Mouse (Mus musculus) cerebellum, adult 9-11 months (tissue): ENCODE data around the gene Prr5.
"Not testable (repeated sequence)": the region's sequence is repeated elsewhere in the genome, so short reads cannot be mapped to it uniquely, and the experiment has no call there.

Source experiments
- DNase-seq: peaks from one replicate; pipeline ENCODE4 v3.0.0; 2022

Gene Prr5

DNA sequence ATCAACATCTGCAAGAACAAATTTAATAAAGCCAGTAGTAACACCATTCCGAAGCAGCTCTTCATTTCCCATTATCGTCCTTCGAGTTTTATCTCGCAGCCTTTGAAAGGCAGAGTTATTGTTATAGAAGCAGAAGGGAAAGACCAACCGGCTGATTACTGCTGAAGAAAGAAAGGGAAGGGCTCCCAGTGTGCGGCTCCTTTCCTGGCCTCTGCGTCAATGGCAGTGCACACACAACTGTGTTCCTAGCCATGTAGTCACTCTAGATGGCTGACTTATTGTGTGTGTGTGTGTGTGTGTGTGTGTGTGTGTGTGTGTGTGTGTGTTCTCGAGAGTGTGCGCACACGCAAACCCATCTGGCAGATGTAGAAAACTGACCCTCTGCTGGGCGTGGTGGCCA lies 45.7 kb downstream of the Prr5 start:
- DNase-seq, result no peak

DNA sequence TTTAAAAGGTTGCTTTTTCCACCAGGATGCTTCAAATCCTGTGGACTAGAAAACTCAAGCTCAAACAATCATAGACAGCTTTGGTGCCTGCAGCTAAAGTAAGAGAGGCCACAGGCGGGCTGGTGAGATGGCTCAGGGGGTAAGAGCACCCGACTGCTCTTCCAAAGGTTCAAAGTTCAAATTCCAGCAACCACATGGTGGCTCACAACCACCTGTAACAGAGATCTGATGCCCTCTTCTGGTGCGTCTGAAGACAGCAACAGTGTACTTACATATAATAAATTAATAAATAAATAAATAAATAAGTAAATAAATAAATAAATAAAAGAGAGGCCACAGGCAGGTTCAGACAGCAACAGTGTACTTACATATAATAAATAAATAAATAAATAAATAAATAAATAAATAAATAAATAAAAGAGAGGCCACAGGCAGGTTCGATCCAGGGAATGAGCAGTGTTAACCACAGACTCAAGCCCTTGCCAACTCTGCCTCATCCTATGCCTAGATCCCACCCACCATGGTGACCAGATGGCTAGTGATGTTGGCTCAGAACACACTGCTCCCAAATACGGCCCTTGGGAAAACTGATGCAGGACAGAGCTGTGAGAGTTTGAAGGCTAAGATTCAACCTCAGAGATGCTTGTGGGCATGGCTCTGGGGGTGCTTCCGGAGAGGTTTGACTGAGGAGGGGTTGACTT lies 48.3 kb downstream of the Prr5 start:
- not testable (repeated sequence) for DNase-seq

DNA sequence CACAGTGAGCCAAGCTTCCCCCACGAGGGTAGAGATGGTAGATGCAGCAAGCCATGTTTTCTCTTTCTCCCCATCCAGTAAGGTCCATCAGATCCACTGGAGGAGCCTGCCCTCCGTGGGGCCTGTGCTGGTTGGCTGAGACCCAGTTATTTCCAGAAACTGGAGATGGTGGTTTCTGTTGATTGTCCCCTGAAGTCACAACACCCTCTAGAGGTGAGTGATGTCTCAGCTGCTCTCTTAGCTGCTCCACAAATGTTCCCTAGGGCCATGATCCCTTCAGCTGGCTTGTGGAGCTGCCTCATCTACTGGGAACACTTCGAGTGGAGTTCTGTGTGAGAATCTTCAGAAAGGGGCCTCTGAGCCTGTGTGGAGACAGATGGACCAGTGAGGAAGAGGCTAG lies 49.4 kb downstream of the Prr5 start:
- DNase-seq, result no peak

DNA sequence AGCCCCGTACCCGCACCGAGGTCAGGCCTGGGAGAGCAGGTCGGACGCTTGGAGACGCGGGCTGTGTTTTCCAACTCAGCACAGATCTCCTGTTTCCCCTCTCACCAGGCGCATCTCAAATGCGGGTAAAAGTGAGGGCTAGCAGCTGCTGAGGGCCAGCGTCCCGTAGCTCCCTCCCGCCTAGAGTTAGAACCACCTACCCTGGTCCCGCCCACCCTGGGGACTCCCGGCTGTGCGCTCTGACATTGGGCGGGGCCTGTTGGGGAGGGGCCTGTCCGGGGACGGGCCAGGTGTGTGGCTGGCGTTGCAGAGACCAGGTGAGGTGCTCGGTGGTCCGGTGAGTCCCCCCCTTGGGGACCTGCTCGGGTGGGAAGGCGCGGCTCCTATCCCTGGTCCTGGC lies 50.4 kb downstream of the Prr5 start, which contains the start of gene Arhgap8:
Gene Arhgap8, plus strand, starts transcription at position 262 of the 400 bp plus-strand sequence.
- DNase-seq, result no peak

DNA sequence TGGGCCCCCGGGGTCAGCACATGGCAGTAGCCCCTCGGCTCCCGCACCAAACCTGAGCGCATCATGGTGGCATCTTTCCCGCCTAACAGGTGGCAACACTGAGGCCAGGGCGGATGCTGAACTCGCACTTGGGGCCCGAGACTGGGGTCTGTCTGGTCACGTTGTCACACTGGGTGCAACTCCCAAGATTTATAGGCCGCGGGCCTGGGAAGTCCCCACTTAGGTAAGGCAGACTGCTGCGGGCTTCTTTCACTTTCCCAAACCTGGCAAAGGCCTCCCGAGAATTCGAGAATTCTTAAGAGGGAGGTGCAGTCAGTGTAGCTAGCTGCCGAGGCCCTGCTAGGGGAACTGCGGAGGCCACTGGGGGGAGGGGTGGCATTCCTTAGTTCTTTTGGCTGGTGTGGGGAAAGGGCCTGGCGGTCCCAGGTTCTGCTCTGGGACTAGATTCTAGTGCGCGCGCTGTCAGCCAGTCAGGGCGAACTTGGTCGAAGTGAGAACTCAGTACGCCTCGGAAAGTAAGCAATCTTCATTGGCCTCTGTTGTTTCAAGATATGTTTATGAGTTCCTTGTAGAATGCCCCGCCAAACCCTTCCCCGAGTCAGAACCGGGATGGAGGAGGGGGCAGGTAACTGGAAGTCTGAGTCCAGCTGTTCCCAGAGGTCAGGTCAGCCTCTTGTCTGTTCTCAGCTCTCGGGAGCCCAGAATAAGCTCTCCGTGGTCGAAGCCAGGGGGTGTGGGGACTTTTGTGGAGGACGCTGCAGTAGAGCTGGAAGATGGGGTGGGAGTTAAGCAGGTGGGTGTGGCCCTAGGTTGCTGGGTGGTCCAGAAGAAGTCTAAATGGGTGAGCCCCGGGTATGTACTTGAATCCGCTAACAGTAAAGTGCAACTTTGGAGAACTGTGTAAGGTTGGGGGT lies 51.1 kb downstream of the Prr5 start:
- no peak for DNase-seq

DNA sequence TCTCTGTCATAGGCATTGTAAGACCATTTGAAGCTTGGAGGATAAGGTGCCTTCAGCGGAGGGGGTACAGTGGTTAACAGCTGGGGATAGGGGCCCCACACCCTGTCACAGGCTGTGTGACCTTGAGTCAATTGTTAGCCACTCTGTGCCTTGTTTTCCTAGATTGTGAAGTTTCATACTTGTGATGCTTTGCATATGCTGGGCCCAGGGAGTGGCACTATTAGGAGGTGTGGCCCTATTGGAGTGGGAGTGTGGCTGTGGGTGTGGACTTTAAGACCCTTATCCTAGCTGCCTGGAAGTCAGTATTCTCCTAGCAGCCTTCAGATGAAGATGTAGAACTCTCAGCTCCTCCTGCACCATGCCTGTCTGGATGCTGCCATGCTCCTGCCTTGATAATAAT lies 54.2 kb downstream of the Prr5 start:
- DNase-seq, result not testable (repeated sequence)

DNA sequence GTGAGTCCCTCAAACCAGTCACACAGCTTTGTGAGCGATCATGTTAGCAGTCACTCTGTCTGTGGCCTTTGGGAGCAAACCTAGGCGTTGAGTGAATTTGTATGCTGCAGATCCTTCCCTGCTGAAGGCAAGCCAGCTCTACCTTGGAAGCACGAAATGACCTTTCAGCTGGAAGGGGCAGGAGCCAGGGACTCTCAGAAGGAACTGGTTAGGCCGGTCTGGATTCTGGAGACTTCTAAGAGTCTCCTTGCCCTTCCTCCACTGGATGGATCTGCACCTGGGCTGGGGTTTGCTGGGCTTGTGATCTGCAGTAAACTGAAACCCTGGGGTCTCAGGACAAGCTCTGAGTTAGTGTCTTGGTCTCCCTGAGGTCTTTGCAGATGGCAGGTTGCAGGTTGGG lies 54.8 kb downstream of the Prr5 start:
- no peak for DNase-seq

DNA sequence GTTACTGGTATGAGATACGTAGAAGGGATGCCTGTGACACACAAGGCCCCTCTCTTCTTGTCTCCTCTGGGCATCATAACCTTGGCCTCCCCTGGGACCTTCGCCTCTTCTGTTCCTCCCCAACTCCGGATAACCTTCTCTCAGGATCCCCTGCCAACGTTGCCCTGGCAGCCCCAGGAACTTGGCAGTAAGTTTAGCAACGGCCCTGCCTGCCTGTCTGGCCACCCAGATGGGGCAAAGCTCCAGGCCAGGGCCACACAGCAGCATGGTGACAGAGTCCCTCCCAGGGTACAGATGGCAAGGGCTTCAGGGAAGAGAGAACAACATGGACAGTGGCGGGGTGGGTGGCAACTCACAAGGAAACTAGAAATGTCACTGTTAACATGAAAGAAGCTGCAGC lies 60.3 kb downstream of the Prr5 start:
- peak; percentile 10 for DNase-seq

DNA sequence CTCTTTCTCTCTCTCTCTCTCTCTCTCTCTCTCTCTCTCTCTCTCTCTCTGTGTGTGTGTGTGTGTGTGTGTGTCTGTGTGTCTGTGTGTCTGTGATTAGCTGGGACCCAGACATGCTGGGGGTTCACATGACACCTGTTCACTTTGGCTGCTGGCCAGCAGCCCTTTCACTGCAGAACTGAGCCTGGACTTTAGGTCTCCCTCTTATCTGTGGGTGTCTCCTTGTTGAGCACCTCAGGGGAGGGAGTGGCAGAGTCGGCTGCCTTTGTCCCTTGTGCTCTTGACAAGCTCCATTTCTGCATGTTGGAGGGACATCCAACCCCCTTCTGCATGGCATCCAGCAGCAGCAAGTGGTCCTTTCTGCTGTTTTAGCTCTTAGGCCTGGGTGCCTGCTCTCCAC lies 61.5 kb downstream of the Prr5 start:
- no peak for DNase-seq

DNA sequence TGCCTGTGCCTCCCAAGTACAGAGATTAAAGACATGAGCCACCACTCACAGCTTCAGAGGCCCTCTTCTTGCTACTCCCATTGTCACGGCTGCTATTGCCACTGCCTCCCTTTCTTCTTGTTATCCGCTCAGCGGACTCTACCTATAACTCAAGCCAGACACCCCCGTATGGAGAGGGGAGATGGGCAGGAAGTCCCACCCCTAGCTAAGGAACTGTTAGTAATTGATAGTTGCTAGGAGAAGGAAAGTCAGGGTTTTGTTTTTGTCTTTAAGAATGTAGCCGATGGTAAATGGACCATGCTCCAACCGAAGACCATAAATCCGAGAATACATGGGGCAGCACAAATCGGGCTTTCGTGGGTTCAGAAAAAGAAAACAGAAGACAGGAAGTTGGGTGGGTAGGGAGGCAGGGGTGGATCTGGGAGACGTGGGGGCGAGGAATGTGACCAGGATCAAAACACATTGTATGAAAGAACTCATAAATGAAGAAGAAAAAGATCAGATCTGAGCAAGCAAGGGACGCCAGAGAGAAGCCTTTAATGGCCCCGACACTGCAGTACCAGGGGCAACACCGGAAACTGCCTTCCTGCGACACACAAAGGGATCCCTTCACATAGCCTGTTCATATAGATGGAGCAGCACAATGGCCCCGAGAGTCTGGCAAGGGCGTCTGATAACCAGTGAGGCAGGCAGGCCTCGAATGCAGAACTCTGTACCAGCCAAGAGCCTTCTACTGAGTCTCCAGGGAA lies 62.4 kb downstream of the Prr5 start:
- no peak for DNase-seq

DNA sequence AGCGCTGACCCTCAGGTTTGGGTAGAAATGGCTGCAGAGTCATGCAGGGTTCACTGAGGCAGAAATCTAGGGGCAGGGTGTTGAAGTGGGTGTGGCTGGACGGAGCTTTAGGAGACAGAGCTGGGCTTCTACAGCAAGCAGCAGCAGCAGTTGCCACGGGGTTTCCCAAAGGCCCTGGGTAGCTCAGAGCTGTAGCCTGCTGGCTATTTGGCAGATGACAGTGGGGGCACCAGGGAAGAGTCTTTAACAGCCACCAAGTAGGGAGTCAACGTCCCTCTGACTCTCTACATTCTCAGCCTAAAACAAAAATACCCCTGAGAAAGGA lies 63.0 kb downstream of the Prr5 start:
- no peak for DNase-seq

DNA sequence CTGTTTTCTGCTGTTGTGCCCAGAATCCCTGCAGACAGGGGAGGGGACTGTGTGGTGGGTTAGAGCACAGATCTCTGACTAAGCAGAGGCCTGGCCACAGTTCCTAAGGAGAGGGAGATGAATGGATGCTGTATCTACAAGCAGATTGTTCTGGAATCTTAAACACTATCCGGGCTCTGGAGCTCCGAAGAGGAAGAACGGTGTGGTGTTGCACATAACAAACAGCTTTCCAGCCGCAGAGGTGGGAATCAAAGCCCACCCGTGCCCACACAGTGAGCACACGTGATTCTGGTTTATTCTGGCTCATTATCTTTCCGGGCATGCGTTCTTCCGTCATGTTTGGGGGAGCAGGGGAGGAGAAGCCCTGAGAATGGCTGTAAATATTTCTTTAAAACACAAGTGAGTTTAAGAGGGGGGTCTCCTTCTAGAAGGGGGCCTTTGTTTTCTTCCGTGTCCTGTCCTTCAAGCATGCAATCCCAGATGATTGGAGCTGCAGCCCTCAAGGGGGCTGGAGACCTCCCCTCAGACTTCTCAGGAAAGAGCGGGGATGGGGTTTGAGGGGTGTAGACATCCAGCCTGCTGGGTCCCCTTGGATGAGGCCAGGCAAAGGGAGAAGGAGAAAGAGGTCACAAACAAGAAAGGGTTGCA lies 67.0 kb downstream of the Prr5 start:
- no peak for DNase-seq

DNA sequence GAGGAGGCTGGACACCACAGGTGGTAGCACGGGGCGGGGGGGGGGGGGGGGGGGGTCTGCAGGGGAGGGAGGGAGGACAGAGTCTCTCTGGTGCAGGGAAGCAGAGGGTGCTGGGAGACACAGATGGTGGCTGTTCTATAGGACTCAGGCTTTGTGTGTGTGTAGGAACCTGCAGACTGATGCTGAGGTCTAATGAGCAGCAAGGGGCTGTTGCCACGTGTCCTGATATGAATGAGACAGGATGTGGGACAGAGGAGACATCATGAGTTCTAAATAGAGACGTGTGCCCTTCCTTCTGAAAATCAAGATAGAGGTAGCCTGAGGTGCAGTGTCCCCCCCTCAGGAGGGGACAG lies 67.5 kb downstream of the Prr5 start:
- no peak for DNase-seq

DNA sequence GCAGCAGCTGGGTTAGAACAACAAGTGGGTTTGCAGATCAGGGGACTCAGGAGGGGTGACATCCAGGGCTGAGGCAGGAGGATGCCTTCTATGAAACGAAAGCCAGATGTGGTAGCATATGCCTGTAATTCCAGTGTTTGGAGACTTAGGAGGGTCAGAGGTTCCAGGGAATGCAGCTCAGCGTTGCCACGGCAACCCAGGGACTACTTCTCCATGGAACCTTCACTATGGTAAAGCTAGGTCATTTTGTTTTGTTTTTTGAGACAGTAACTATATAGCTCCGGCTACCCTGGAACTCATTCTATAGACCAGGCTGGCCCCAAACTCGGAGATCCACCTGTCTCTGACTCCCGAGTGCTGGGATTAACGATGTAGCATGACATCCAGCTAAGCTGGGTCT lies 68.8 kb downstream of the Prr5 start:
- no peak for DNase-seq

DNA sequence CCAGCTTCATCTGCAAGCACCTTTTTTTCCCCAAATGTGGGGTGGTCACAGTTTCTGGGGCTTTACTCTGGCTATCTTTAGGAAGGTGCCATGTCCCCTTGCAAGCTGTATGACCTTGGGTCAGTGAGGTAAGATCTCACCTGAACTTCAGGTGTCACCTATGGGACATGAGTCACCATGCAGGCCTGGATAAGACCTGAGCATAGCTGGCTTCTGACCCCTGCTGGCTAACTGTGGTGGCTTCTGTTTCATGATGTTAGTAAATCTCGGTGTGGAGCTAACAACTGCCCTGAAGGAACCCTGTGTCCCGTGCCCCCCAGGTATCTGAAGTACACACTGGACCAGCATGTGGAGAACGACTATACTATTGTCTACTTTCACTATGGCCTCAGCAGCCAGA lies 72.2 kb downstream of the Prr5 start:
- no peak for DNase-seq

DNA sequence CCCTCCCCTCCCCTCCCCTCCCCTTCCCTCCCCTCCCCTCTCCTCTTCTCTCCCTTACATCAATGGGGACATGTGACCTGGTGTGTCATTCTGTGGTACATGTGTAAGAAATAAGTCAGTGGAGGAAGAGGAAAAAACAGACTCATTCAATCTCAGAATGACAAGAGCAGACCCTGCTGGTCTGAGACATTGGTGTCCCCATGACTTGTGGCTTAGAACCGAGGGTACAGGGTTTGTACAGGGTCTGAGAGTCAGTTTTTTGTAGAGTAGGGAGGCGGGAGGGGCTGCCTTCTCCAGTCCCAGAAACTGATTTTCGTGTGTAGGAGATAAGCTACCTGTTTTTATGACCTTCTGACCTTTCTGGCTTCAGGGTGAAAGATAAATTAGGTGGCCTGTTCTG lies 73.9 kb downstream of the Prr5 start:
- no peak for DNase-seq

DNA sequence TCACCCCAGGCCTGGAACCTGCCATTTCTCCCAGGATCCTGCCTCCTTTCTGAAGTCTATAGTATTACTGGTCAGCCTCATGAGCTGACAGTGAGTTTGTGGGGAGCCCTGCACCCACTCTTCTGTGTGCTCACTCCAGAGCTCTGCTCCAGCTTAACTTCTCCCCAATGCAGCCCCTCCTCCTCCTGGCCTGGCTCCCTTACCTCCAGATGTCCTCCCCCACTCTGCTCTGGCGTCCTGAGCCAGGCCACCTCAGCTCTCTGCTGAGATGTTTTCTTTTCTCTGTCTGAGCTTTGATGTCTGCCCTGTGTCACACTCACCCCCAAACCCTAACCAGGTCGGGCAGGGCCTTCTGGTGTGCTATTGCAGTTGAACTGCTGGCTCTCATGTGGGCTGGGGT lies 74.9 kb downstream of the Prr5 start:
- DNase-seq, result no peak

DNA sequence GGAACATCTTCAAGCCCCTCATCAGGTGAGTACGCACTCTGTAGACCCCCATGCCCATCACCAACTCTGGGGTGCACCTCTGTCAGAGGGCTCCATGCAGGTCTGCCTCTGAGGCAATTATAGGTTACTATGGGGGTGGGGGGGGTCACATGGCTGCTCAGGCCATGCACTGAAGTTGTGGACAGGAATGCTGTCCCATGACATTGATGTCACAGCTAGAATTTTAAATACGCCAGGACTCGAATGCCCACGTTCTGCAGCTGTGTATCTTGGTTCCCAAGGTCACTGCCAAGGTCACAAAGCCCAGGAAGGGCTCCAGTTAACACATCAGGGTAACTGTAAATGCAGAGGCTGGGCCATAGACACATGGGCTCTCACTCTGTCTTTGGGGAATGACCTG lies 76.4 kb downstream of the Prr5 start:
- DNase-seq, result no peak
